Mouse (Mus musculus): Measurements from ENCODE around the gene Pip4k2b.

DNA sequence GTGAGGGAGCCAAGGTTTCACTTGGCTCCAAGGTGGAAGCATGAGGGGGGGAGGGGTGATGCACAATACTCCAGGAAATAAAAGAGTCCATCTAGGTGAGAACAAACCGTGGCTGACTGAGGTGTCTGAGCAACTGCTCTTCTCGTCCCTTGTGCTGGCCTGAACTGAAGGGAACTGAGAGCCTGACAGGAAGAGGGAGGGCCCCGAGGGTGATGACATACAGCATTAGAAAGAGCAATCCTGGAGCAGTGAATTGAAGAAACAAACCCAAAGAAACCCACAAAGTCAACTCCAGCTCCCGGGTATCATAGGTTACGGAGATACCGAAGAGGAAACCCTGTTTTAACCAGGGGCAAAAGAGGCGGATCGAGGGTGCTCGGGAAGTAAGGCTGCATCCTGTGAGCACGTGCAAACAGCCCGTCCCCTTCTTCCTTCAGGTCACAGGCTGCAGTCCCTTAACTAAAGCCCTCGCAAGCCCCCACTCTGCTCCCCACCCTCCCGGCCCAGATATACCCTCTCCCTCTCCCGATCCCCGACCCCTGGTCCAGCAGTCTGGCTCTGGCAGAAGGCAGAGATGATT lies 26.1 kb downstream of the Pip4k2b start:
- TF ChIP-seq POLR2A (IDR thresholded peaks at IDR 0.05; ENCODE audit: insufficient read depth, low read depth, low read length) (no peak), CTCF (IDR thresholded peaks at IDR 0.05) (no peak), EP300 (IDR thresholded peaks at IDR 0.05; ENCODE audit: insufficient read depth, low read depth, low read length) (no peak)

Data from heart, adult 2 months (tissue).